Mouse (Mus musculus): ENCODE results near the gene Dcst2.

The Dcst2 gene

DNA sequence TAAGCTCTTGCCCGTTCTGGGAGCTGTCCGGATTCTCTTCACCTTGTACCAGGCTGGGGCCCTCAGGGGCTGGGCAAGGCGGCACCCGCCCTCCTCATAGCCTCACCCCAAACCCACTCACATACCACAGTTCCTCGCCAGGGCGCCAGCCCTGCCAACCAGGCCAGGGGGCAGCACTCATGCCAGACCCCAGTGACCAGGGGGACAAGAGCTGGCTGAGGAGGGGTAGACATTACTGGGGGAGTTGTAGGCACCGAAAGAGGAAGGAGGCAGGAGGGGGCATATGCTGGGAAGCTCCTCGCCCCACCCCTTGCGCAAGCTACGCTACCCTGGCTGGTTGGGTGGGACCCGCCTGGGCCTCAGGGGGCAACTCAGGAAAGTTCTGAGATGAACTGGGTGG is 25.9 kb downstream of the Dcst2 start:
- peak in 1 of 2 experiments; percentile 38 for DNase-seq (ENCODE audit: low spot score in 2 of 2)

DNA sequence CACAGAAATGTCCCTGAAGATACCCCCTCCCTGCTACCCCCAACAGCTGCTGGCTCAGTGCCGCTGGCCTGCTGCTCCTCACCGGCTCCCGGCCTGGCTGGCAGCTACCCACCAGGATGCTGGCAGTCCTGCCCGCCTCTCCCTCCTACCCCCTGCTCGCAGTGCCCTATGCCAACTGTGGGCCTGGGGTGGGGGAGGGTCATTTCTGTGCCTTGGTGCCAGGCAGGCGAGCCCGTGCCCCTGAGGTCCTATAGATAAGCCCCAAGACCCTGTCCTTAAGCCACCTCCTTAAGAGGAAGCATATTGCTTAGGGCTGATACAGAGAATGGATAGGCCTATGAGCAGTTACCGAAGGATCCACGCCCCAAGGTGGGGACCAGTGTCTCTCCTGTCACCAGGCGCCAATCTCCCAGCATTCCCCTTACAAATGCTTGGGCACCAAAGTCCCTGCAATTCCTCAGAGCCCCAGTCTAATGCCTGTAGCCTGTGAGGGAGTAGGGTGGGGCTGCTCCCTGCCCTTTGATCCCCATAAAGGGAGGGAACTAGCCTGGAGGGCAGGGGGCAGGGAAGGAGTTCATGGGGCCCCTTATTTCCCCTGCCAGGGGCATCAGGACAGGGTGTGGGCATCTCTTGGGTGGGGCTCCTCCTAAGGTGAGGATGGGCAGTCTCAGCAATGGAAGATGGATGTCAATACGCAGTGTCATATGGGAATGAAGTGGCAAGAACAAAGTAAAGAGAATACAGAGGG is 26.5 kb downstream of the Dcst2 start:
- DNase-seq (ENCODE audit: low spot score in 2 of 2) = peak; percentile 77 to 82

DNA sequence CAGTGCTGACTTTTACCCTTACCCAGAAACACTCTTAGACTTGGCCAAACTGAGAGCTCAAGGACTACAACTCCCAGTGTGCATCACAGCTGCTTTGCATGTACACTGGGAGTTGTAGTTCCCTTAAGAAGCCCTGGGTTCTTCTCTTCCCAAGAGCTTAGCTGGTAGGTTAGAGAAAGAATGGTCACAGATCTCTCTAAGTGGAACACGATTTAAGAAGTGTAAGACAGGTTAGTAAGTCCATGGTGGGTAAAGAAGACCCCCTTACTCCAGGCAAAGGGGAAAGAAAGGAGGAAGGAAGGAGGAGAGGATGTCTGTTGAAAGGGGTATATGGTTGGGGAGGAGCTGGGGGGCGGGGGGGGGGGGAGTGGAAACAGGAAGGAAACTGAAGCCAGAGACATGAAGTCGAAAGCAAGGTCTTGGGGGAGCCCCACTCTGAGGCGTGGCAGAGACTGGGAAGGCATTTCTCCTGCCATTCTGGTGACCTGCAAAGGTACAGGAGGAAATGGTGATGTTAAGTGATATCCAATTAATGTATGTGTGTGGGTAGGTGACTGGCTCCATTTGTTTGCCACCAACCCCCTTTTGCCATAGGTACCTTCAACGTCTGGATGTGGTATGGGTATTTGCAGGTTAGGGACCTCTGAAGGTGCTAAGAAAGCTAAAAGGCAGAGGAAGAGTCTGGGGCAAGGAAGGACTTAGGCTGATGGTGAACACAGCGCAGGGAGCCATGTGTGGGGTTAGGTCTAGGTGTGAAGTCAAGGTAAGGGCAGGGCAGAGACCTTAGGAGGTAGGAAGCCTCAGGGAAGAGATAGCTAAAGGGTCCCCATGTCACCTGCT is 27.3 kb downstream of the Dcst2 start:
- peak; percentile 42 to 71 for DNase-seq (ENCODE audit: low spot score in 2 of 2)

DNA sequence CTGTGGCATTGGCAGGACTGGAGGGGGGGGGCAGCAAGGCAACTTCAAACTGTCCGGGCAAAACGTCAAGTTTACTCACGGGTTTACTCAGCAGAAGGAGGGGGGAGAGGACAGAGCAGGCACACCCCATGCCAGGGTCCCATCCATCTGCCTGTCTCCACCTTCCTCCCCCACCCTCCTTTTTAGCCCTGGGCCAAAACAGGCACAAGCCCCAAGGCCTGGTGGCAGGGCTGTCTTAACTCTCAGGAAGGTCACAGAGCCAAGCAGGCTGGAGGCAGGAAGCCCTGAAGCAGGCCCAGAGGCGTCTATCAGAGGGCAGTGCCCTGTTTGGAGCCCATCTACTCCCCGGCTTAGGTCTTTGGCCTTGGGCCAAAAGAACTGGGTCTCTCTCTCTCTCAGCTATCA is 28.3 kb downstream of the Dcst2 start:
- DNase-seq (ENCODE audit: low spot score in 2 of 2) = peak in 1 of 2 experiments; percentile 48

DNA sequence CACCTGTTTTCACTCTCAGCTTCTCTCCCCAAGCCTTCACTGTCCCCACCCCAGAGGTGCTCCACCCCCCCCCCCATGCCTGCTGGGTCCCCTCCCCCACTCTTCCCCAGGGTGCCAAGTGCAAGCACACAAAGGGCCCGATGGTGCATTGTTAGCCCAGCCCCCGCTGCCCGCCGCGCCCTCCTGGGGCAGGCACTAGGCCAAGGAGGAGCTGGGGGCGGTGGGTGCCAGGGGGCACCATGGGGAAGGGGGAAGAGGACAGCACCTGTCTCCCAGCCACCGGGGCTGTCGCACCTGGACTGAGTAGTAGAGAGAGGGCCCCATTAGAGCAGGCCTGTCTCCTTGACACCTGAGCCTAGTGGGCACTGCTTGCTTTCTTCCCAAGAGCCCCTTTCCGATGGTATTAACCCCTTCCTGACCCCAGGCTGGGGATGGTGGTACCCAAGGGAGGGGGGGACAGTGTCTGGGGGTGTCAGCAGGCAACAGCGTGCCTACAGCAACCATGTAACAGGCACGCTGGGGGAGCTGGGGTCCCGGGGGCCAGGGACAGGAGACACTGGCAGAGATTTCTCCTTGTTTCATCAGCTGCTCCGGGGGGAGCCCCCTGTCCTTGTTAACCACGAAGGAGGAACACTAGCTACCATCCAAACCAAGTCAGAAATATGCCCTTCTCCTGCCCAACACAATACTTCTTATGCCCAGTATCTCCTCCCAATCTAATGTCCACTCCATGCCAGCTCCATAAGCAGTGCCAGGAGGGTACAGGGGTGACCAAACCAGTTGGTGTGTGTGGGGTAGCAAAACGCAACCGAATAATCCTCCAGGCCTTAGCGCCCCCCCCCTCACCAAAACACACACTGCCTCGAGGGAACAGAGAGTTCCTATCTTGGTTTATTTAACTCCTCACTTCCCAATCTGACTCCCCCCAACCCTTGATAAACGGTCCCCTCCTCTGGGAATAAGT is 29.2 kb downstream of the Dcst2 start:
- DNase-seq (ENCODE audit: low spot score in 2 of 2) = peak in 1 of 2 experiments; percentile 40

DNA sequence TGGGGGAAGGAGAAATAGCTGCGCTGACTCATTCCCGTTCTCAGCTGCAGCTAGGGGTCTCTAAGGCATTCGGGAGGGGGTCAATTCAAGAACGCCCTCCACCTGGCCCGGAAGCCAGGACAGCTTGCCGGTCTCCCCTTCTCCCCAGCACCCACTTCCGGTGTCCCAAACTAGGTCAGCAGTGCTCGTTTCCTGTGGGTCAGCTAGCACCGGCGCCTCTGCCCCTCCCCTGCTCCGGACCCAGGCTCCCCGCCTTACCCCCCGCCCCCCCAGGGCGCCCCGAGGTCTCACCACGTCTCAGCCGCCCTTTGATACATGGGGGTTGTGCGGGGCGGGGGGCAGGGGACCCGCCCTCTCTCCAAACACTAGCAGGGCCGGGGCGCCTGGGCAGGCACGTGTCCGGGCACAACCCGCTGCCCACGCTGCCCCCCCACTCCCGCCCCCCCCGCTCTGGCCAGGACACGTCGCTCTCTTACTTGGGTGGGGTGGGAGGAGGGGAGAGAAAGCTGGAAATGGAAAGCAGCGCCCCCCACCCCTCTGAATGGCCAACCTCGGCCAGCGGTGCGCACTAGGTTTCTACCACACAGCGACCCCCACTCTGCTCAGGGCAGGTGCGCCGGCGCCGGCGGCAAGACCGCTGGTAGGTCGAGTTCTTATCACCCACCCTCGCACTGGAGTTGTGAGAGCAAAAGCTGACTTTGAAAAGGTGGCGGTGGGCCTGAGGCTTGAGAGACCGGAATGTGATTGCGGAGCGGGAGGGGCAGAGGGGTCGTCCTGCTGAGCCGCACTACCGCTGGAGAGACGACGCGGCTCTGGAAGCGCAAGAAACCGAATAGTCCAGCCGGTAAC is 30.1 kb downstream of the Dcst2 start:
- peak in 1 of 2 experiments; percentile 62 for DNase-seq (ENCODE audit: low spot score in 2 of 2)

DNA sequence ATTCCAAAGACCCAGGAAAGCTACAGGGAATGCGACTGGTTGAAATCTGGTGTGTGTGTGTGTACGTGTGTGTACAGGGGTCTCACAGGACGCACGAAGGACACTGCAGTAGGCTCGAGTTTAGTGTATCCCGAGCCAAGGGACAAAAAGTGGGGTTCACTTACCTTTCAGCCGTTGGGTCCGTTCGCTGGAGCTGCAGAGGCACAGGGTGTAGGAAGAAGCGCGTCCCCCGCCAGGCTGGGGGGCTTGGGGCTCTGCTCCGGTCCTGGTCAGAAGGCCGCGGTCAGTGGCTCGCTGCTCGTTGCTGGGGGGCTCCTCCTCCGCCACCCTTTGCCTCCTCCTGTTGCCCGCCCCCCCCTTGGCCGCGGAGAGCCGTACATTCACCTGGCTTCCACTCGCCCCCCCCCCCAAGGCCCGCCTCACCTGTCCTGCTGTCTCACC is 31.1 kb downstream of the Dcst2 start:
- peak in 1 of 2 experiments; percentile 40 for DNase-seq (ENCODE audit: low spot score in 2 of 2)

DNA sequence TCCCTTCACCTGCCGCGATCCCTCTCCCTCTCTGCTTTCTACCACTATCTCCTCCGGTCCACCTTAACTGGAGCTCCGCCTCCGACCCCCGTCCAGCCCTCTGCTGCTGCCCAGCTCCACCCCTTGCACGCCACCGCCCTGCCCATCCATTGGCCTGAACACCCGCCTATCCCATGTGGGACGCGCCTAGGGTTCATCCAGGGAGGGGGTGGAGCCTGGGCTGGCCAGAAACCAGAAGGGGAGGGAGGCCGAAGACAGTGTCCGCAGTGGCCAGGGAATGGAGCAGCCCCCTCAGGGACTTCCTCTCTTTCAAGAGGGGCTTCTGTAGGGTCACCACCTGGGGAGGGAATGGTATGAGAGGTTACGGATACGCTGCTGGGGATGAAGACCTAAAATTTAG is 31.8 kb downstream of the Dcst2 start:
- peak; percentile 98 for DNase-seq (ENCODE audit: low spot score in 2 of 2)

DNA sequence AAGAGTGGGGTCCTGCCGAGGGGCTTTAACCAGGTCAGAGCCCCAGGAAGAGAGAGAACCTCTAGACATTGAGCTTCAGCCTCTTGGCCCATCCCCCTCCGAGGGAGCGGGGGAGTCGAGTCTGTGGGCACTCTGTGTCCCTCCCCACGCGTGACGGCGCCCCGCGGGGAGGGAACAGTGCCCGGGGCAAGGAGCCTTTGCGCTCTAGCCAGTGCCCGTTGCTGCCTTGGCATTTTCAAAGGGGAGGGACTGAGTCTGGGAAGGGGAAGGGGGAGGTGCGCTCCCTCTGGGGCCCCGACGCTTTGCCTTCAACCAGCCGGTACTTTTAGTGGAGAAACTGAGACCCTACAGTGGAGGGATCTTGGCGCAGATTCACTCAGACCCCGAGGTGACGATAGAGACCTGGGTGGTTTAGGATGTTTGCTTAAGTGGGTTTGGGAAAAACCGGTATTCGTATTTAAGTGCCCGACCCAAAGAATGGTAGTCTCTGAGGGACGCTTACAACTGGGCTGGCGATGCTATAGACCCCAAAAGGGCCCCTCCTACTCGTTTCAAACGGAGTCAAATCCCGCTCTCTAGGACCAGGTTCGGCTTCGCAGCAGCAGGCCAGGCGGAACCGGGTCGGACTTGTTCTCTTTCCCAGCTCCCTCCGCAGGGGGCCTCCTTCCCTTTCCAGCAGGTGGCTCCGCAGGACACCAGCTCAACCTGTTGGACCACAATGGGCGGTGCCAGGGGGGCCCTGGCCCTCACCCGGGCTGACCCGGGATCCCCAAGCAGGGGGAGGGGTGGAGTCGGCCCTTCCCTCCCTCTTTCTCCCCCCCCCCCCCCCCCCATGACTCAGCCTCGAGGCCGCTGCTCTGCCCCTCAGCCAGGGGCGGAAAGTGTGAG is 32.5 kb downstream of the Dcst2 start, which contains the start of gene Zbtb7b:
TSS of gene Zbtb7b (minus strand) at position 771 of the 888 bp plus-strand sequence.
- peak; percentile 79 to 82 for DNase-seq (ENCODE audit: low spot score in 2 of 2)

DNA sequence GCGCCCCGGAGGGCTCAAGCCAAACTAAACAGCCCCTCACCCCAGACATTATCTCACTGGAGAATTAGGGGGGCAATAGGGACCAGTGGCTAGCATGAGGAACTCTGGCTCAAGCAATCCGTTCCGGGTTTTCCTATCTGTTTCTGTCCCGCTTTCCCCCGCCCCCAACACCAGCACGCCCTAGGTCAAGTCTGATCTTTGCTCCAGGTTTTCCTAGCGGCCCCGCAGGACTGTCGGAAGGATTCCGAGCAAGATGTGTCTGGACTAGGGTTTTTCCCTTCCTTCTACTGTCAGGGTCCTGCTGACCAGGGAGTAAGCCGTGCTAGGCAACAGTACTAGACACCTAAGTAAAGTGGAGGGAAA is 33.1 kb downstream of the Dcst2 start:
- DNase-seq (ENCODE audit: low spot score in 2 of 2) = peak; percentile 80 to 83

DNA sequence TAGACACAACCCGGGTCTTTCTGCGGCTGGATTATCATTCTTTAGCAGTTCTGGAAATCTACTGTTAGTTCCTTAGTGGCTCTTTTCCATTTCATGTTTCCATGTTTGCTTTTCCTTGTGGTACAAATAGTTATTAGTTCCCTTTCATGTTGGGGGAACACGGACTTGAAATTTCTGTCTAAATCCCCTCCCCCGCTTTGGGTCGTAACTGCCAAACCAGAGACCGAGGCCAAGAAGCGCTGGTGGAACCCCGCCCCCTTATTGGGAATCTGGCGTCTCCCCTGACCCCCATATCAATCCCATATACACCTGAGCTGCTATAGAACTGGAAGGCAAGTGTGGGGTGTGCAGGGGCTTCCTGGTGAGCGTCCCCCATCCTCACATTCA is 33.6 kb downstream of the Dcst2 start:
- DNase-seq (ENCODE audit: low spot score in 2 of 2) = peak in 1 of 2 experiments; percentile 24

DNA sequence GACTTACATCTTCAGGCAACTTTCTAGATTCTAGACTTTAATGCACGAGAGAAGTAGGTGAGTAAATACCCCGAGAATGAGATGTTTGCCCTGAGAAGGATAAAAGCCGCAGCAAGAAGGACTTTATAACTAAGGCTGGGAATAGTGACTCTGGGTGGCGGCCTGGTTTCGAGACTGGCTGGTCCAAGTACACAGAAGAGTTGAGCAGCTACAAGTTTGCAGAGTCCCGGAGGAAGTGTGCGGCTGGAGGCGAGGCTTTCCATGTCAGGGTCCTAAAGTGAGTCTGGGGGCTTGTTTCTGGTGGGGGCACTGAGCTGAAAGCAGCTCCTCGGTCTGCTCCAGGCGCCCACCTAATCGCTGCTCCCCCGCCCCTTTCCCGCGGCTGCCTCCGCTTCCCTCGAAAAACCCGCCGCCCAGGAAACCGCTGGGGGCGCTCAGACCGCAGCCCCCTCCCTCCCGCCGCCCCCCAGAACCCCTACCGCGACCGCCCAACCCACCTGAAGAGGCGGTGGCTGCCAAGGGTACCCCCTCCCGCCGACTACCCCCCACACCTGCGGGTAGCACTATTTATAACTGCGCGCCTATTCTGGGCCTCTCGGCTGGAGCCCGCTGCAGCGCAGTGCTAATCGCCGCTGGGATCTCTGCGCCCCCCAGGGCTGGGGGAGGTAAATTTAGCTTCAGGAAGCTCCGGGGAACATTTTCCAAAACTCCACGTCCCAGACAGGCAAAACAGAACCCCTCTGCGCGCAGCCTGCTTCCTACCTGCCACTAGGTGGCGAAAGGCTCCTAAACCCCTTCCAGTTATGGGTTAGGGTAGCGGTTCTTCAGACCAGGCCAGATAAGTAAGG is 34.3 kb downstream of the Dcst2 start:
- DNase-seq (ENCODE audit: low spot score in 2 of 2) = peak; percentile 56 to 75

DNA sequence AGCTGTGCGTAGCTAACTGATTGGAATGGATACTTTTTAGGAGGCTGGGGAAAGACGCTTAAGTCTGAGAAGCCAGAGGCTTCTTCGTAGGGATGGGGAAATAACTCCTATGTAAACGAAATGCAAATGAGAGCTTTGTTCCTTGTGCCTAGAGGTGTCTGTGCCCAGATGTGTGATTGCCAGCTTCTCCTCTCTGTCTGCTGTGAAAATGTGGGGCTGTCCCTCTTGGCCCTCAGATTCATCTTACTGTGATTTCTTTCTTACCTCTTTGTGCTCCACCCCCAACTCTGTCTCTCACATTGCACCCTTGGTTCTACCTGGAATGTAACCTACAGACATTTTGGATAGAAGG is 34.9 kb downstream of the Dcst2 start:
- no peak for DNase-seq (ENCODE audit: low spot score in 2 of 2)

DNA sequence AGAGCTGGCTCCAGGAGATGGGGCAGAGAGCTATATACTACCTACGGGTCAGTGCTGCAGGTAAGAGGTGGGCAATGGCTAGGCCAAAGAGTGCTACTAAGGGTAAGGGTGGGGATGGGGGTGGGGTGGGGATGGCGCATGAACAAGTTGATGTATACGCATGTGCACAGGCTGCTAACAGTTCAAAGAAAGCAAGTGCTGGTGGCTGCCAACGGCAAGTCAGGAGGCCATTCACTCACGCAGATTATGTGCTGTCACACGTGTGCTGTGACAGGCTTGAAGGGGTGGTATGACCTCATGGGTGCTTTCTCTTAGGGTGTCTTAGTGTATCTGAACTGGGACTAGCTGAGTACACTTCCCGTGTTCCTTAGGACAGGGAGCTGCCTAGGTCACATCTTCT is 39.6 kb downstream of the Dcst2 start:
- no peak for DNase-seq (ENCODE audit: low spot score in 2 of 2)

DNA sequence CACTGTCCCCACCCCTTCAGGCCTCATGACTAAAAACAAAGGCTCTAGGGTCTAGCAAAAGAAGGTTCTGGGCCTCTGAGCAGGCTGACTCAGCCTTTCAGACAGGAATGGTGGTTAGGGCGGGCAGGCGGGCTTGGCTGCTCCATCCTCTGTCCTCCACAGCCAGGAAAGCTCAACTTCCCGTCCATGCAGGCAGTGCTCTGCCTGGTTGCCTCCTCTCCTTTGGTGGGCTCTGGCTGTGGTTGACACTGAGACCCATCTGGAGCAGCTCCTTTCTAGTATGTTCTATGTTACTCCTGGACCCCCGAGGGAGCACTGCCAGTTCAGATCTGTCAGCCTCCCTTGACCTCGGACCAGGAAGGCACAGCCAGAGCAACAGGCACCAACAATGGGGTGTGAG is 40.9 kb downstream of the Dcst2 start, which contains the start of gene Lenep:
TSS of gene Lenep (minus strand) at position 101 of the 400 bp plus-strand sequence.
- no peak for DNase-seq (ENCODE audit: low spot score in 2 of 2)

DNA sequence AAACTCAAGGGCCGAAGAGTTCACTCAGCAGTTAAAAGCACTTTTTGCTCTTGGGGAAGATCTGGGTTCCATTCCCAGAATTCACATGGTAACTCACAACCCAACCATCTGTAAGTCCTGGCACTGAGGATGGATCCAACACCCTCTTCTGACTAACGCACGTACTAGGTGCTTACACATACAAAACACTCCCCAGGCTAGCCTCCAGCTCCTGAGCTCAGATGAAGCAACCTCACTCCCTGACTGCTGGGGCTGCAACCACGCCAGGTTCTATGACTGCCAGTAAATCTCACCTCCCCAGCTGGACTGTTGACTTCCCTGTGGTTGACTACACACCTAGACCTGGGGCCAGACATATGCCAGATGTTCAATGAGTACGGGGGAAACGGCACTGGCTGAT is 45.1 kb downstream of the Dcst2 start:
- no peak for DNase-seq (ENCODE audit: low spot score in 2 of 2)

DNA sequence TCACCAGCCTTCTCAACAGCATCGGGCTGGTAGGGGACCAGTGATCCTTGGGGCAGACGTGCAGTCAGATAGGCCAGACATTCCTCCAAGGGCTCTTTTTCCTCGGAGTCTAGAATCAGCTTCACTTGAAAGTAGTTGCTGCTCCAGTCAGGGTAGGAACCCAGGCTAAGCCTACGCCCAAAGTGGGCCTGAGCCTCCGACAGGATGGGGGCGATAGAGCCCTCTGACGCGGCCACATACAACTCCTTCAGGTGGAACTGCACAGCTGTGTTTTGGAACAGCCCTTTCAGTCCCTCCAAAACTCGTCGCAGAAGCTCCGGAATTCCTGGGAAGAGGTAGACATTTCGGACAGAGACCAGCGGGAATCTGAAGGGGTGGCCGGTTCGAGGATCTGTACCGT is 46.7 kb downstream of the Dcst2 start:
- DNase-seq (ENCODE audit: low spot score in 2 of 2) = no peak

DNA sequence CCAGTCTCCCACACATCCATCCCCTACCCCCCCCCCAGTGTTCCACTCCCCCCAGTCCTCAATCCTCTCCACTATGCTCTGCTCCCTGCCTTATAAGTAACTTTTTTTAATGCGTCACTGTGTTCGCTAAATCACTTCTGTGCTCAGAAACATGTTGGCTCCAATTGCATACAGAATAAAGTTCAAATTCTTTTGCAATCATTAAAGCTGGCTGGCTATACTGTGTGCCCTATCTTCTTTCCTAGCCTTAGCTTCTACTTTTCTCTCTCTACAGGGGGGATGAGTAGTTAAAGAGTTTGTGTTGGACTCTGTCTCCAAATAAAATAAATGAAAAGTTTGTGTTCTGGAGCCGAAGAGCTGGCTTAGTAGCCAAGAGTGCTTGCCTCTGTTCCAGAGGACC is 47.9 kb downstream of the Dcst2 start:
- no peak for DNase-seq (ENCODE audit: low spot score in 2 of 2)

DNA sequence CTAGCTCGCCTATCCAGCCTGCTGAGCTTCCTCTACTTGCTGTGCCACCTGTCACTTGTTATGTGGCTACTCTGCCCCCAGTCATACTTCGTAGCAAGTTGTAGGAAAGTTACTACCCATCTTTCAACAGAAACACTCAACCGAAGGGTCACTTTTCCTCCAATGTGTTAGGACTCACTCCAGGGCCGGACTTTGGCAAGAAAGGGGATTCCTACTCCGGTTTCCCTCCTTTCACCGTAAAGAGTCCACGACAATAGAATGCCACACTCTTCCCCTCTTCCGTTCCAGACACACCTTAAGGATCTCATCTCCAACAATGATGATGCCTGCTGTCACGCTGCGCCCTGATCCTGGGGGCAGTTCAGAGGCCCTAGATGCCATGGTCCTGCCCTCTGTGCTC is 49.1 kb downstream of the Dcst2 start:
- DNase-seq (ENCODE audit: low spot score in 2 of 2) = no peak
